Mouse (Mus musculus) G1E (cell line): ENCODE data around the gene Hebp1. TPM values are rescaled to one million over a fixed set of nuclear protein-coding genes. Genes with fewer than 3 reads are reported as not detected.

Experiments used
- ATAC-seq: 2 replicates; pipeline ENCODE4 v1.8.0; 2016; ENCODE audit warnings: mild to moderate bottlenecking; ENCODE audit not compliant: insufficient number of reproducible peaks, poor library complexity, low FRiP score, severe bottlenecking; ENCODE audit errors: extremely low read depth
- DNase-seq: peaks from one replicate; pipeline ENCODE4 v3.0.0; 2012; ENCODE audit warnings: low spot score
- H3K27me3 ChIP-seq: 2 replicates; pipeline ENCODE4 v1.6.1; 2012; ENCODE audit warnings: mild to moderate bottlenecking, low read length, inconsistent platforms; ENCODE audit not compliant: insufficient read depth
- H3K36me3 ChIP-seq: replicated peaks from 2 replicates; pipeline ENCODE3; 2012; ENCODE audit warnings: mild to moderate bottlenecking, inconsistent platforms
- H3K4me1 ChIP-seq: 2 replicates; pipeline ENCODE4 v1.6.1; 2012; ENCODE audit warnings: low read depth, low read length, inconsistent platforms, mixed read lengths; ENCODE audit not compliant: insufficient read depth
- H3K4me3 ChIP-seq: 2 replicates; pipeline ENCODE4 v1.5.1; 2012; ENCODE audit warnings: low read depth, mild to moderate bottlenecking, inconsistent platforms, low read length, moderate library complexity, mixed read lengths
- H3K9me3 ChIP-seq: replicated peaks from 2 replicates; pipeline ENCODE4 v1.6.1; 2012; ENCODE audit warnings: inconsistent platforms
- CTCF ChIP-seq: IDR thresholded peaks from 2 replicates; pipeline ENCODE4 v1.5.1; 2012; ENCODE audit warnings: low read depth, low read length, inconsistent platforms, mixed read lengths
- GATA1 ChIP-seq: IDR thresholded peaks from 2 replicates; pipeline ENCODE4 v1.6.1; 2012; ENCODE audit warnings: borderline replicate concordance, low read length, inconsistent platforms, mixed read lengths
- GATA2 ChIP-seq: IDR thresholded peaks from 2 replicates; pipeline ENCODE4 v1.6.1; 2012; ENCODE audit warnings: low read depth, low read length, inconsistent platforms, borderline replicate concordance
- POLR2AphosphoS5 ChIP-seq: IDR thresholded peaks from 2 replicates; pipeline ENCODE4 v1.6.1; 2012; ENCODE audit warnings: low read depth, low read length, inconsistent platforms; ENCODE audit not compliant: insufficient replicate concordance
- TAL1 ChIP-seq: conservative IDR thresholded peaks from 2 replicates; pipeline ENCODE4 v1.6.1; 2012; ENCODE audit warnings: low read depth, low read length, inconsistent platforms, mixed read lengths
- polyA plus RNA-seq: library from polyadenylated mRNA; stranded (reverse); fragments of >175 nt; gene quantifications from 2 replicates; pipeline ENCODE4 v1.2.3, GENCODE M21; 2012
- total RNA-seq, 2 experiments: library from RNA; stranded (forward) in 1 of 2; stranded (reverse) in 1 of 2; fragments of 200-1000 nt in 1 of 2; fragments of >200 nt in 1 of 2; fragmentation: Nextera tagmentation in 1 of 2; gene quantifications; 2 replicates each; pipeline ENCODE4 v1.2.3; 2014 to 2017

Gene Hebp1
- total and polyA plus RNA-seq, 3 experiments = 5.6 to 45.4 (median 21.4) TPM

DNA sequence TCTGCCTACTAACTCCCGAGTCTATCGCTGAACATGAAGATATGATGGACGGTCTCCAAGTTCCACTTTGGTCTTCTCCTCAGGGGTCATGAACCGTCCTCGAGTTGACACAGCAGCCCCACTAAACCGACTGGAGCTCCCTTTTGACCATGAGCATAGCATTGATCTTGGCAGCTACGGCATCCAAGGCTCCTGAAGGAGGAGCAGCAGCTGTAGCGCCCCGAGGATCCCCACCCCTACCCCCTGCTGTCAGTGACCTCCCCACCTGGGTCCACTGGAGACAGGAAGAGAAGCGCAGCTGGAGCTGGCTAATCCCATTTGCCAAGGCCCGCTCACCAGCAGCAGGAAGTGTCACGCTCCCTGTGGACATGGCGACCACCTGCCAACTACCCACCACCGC lies 26.1 kb downstream of the Hebp1 start:
- Histone ChIP-seq H3K9me3 (peaks cover 28% of the 10 kb centered on the region), H3K27me3 (no peaks in the 10 kb centered on the region; the same call in 1 of the 2 replicates), H3K4me1 (peaks cover 17% of the 10 kb centered on the region; the same call in 1 of the 2 replicates), H3K4me3 (no peak overlapping the region), H3K36me3 (no peaks in the 10 kb centered on the region)
- no peak for TF ChIP-seq TAL1
- no peak for TF ChIP-seq GATA2
- no peak for TF ChIP-seq GATA1
- TF ChIP-seq POLR2AphosphoS5 = no peak
- TF ChIP-seq CTCF = no peak
- ATAC-seq (no peak), DNase-seq (no peak)

DNA sequence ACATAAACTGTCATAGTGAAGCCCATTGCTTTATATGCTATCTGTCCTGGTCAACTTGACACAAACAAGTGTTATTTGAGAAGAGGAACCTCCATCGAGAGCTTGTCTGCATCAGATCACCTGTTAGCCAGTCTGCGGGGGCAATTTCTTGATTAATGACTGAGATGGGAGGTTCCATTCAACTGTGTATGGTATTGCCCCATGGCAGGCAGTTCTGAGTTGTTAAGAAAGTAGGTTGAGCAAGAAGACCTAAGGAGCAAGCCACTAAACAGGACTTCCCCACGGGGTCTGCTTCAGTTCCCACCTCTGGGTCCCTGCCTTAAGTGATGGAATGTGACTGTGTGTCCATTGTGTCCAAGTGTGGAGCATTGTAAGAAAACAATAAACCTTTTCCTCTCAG lies 28.6 kb downstream of the Hebp1 start:
- Histone ChIP-seq H3K4me3 (no peak overlapping the region), H3K4me1 (peaks cover 29% of the 10 kb centered on the region), H3K36me3 (peaks cover 5% of the 10 kb centered on the region), H3K27me3 (no peaks in the 10 kb centered on the region), H3K9me3 (peaks cover 28% of the 10 kb centered on the region)
- no peak for TF ChIP-seq CTCF
- no peak for TF ChIP-seq GATA2
- no peak for TF ChIP-seq GATA1
- TF ChIP-seq TAL1 = no peak
- TF ChIP-seq POLR2AphosphoS5 = no peak
- DNase-seq (no peak), ATAC-seq (no peak)

DNA sequence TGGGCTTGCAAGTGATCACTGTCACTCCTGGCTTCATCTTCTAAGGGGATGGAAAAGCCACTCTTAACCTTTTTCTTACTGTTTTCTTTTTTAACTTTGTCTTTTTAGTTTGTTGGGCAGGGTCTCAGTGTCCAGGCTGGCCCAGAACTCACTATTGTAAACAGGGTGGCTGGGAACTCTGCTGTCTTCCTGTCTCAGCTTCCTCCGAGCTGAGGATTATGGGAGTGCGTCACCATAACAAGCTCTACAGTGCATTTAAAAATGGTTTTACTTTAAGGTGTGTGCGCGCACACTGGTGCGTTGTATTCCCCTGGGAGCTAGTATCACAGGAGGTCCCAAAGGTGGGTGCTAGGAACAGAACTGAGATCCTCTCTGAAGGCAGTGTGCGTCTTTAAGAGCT lies 29.4 kb downstream of the Hebp1 start:
- no peak for ATAC-seq
- Histone ChIP-seq H3K36me3 (peaks cover 11% of the 10 kb centered on the region), H3K4me3 (peak overlapping the region; percentile 77; the same call in 1 of the 2 replicates), H3K9me3 (peaks cover 29% of the 10 kb centered on the region), H3K4me1 (peaks cover 33% of the 10 kb centered on the region), H3K27me3 (no peaks in the 10 kb centered on the region)
- no peak for DNase-seq
- no peak for TF ChIP-seq TAL1
- TF ChIP-seq GATA2 = no peak

DNA sequence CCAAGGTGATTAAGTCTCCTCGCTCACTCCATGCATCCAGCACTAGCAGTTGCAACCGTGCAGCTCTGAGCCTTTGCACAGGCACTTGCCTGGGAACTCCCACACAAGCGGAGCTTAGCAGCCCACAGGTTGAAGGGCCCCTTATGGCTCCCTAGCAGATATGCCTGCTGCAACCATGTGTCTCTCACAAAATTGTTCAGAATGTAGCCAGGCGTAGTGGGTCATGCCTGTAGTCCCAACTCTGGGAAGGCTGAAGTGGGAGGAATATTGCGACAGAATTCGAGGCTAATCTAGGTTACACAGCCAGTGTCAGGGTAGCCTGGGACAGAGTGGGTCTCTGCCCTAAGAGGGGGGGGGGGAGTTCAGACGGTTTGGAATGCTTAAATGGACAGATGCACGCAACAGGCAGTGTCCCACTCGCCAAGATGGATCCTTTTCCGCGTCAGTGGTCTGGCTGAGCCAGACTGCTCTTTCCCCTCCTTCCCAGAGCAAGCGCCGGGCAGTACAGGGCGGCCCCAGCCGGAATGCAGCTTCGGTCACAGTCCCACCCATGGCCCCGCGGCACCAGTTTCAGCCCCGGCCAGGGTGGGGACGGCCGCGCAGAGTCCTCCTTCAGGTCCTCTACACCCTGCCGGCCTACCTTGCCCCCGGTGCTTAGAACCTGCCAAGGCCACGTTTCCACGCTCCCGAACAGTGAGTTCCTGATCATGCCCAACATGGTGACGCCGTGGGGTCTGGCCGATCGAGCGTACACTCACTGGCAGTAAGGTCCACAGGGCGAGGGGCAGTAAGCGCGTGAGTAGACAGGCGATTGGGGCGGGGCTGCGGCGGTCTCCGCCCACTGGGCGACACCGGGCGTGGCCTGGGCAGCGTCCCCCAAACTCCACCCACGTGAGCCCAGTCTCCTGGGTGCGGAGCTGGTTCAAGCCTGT lies 30.2 kb downstream of the Hebp1 start:
- Histone ChIP-seq H3K36me3 (peaks cover 18% of the 10 kb centered on the region), H3K4me1 (peaks cover 33% of the 10 kb centered on the region), H3K4me3 (peak overlapping the region; percentile 77), H3K27me3 (no peaks in the 10 kb centered on the region), H3K9me3 (peaks cover 21% of the 10 kb centered on the region)
- ATAC-seq (peak; percentile 81), DNase-seq (peak; percentile 55)
- TF ChIP-seq POLR2AphosphoS5 (no peak), GATA1 (no peak), GATA2 (no peak), CTCF (no peak), TAL1 (no peak)

DNA sequence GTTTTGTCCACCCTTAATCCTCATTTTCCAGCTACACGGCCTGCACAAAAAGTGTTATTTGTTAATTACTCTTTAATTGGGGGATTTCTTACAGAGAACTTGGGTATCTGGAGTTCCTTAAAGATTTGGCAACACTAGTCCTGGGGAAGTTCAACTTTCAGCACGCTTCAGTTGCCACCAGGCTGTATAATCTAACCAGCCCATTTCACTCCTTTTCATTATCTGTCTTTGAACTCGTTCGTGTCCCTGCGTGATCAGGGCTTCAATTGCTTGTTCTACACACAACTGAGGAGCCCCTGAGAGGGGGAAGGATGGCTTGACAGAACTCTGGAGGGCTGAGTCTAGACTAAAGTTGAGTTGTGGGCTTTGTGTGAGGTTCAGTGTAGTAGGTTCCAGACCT lies 31.1 kb downstream of the Hebp1 start:
- peaks cover 17% of the 10 kb centered on the region for H3K9me3 ChIP-seq
- DNase-seq = peak; percentile 15
- TF ChIP-seq TAL1 (no peak), GATA2 (no peak), POLR2AphosphoS5 (no peak), GATA1 (no peak), CTCF (no peak)
- H3K36me3 ChIP-seq = peaks cover 23% of the 10 kb centered on the region
- H3K4me3 ChIP-seq = no peak overlapping the region; the same call in 1 of the 2 replicates
- peaks cover 33% of the 10 kb centered on the region for H3K4me1 ChIP-seq
- peak; percentile 11; the same call in 1 of the 2 replicates for ATAC-seq
- no peaks in the 10 kb centered on the region for H3K27me3 ChIP-seq

DNA sequence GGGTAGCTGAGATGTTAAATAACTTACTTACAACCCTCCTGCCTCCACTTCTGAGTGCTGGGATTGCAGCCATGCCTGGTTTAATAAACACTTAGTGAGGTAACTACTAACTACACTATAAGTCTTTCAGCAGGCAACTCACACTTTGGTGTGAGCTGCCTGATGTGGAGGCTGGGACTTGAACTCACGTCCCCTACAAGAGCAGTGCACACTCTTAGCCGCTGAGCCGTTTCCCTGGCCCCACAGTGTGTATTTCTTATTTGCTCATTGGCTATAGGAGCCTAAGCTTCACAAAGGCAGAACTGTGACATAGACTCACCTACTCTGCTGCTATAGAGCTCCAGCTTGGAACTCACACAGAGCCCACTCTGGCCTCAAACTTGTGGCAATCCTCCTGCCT lies 31.6 kb downstream of the Hebp1 start:
- peaks cover 33% of the 10 kb centered on the region for H3K4me1 ChIP-seq
- no peaks in the 10 kb centered on the region for H3K27me3 ChIP-seq
- no peak for ATAC-seq
- H3K9me3 ChIP-seq = peaks cover 16% of the 10 kb centered on the region
- H3K4me3 ChIP-seq = no peak overlapping the region; the same call in 1 of the 2 replicates
- no peak for DNase-seq
- no peak for TF ChIP-seq POLR2AphosphoS5
- no peak for TF ChIP-seq TAL1
- no peak for TF ChIP-seq CTCF
- no peak for TF ChIP-seq GATA2
- TF ChIP-seq GATA1 = no peak
- peaks cover 23% of the 10 kb centered on the region for H3K36me3 ChIP-seq
